Mouse (Mus musculus): Measurements from ENCODE around the gene Ankrd50.

Gene Ankrd50

GRCm38 (mm10) chr3:38484191-38485106 lies at the start of gene Ankrd50:
Gene Ankrd50, minus strand, starts transcription at chr3:38484844.
- DNase-seq, result peak; percentile 99 to 100

GRCm38 (mm10) chr3:38534245-38534644 lies 49.6 kb upstream of the Ankrd50 start:
- no peak for DNase-seq

GRCm38 (mm10) chr3:38520426-38520825 lies 35.8 kb upstream of the Ankrd50 start:
- DNase-seq, result peak; percentile 60 to 62

GRCm38 (mm10) chr3:38519971-38520370 lies 35.3 kb upstream of the Ankrd50 start:
- no peak for DNase-seq

GRCm38 (mm10) chr3:38503606-38504005 lies 19.0 kb upstream of the Ankrd50 start:
- no peak for DNase-seq

GRCm38 (mm10) chr3:38502156-38502555 lies 17.5 kb upstream of the Ankrd50 start:
- no peak for DNase-seq

- no peak for DNase-seq
Observed at GRCm38 (mm10) chr3:38501739-38502138, 17.1 kb upstream of the Ankrd50 start.

GRCm38 (mm10) chr3:38501316-38501715 lies 16.7 kb upstream of the Ankrd50 start:
- DNase-seq, result no peak

- no peak for DNase-seq
Observed at GRCm38 (mm10) chr3:38498561-38498960, 13.9 kb upstream of the Ankrd50 start.

- no peak for DNase-seq
Observed at GRCm38 (mm10) chr3:38496795-38497385, 12.2 kb upstream of the Ankrd50 start.

GRCm38 (mm10) chr3:38491702-38492101 lies 7.1 kb upstream of the Ankrd50 start:
- no peak for DNase-seq

GRCm38 (mm10) chr3:38491236-38491635 lies 6.6 kb upstream of the Ankrd50 start:
- no peak for DNase-seq

- no peak for DNase-seq
Observed at GRCm38 (mm10) chr3:38490720-38491119, 6.1 kb upstream of the Ankrd50 start.

- DNase-seq, result no peak
Observed at GRCm38 (mm10) chr3:38485107-38485545, 482 bp upstream of the Ankrd50 start.

GRCm38 (mm10) chr3:38483551-38483950 lies 1.1 kb downstream of the Ankrd50 start:
- DNase-seq, result peak; percentile 25 to 46

GRCm38 (mm10) chr3:38482749-38483148 lies 1.9 kb downstream of the Ankrd50 start:
- peak; percentile 38 to 51 for DNase-seq

- DNase-seq, result no peak
Observed at GRCm38 (mm10) chr3:38481106-38481505, 3.5 kb downstream of the Ankrd50 start.

- DNase-seq, result no peak
Observed at GRCm38 (mm10) chr3:38477936-38478335, 6.7 kb downstream of the Ankrd50 start.

GRCm38 (mm10) chr3:38475587-38475986 lies 9.1 kb downstream of the Ankrd50 start:
- no peak for DNase-seq

- no peak for DNase-seq
Observed at GRCm38 (mm10) chr3:38473138-38473537, 11.5 kb downstream of the Ankrd50 start.

GRCm38 (mm10) chr3:38471516-38471915 lies 13.1 kb downstream of the Ankrd50 start:
- DNase-seq, result no peak

- peak in 1 of 2 experiments; percentile 54 for DNase-seq
Observed at GRCm38 (mm10) chr3:38468131-38468530, 16.5 kb downstream of the Ankrd50 start.

- DNase-seq, result no peak
Observed at GRCm38 (mm10) chr3:38466880-38467405, 17.7 kb downstream of the Ankrd50 start.

- DNase-seq, result no peak
Observed at GRCm38 (mm10) chr3:38466139-38466538, 18.5 kb downstream of the Ankrd50 start.
